In the genomic region with DNA sequence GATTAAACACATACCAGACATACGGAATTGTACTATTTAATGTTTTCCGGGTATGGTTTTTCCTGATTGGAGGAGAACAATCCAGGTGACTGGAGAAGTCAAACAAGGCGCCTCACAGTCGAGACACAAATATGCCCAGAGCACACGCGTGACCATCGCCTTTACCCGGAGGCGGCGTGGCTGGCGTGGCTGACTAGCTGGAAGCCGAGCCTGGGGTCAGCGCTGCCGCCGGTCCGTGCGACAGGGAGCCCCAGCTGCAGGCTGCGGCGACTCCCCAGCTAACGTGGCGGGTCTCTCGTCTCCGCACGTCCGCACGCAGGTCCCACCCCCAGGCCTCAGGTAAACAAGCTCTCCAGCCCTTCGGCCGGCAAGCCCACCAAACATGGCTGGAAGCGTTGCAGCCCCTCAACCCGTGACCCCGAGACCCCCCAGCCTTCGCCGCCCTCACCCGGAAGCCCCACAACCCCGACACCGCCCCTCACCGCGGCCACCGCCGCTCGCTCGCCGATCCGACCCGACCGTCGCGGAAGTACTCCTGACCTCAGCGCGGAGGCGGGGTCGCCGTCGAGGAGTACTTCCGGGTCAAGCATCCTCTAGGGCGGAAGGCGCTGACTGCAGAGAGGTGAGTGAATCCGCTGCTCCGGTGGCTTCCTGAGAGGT, we compare ENCODE assay signal across 8 mouse cellular contexts. TPM values are rescaled to one million over a fixed set of nuclear protein-coding genes. Genes with fewer than 3 reads are reported as not detected.
DNase-seq lines count a peak whose midpoint lies in the region; ATAC-seq and TF ChIP-seq lines count a peak whose summit lies in the region.

A gene (minus strand): TSS at position 527 of the 660 bp plus-strand sequence.
A gene (plus strand): TSS at position 574 of the 660 bp plus-strand sequence.

- no peak for TF ChIP-seq RAD21 in CH12.LX (IDR thresholded peaks at IDR 0.05; ENCODE audit: low read depth, low read length)

- DNase-seq in CH12.LX (ENCODE audit: extremely low read depth): peak; percentile 91
- peak; percentile 75 for DNase-seq in c-Kit-positive CD71-positive TER-119-negative erythroid progenitor cells, embryonic 14.5 days (ENCODE audit: low read depth)
- DNase-seq in heart, postnatal 0 days (ENCODE audit: low spot score): peak; percentile 72
- DNase-seq in kidney, postnatal 4 days: peak; percentile 97

- H3K27me3 ChIP-seq in CH12.LX (replicated peaks): no peaks in the 10 kb centered on the region
- H3K27me3 ChIP-seq in forebrain, embryonic 12.5 days: no peaks in the 10 kb centered on the region
- no peaks in the 10 kb centered on the region for H3K27me3 ChIP-seq in heart, postnatal 0 days (ENCODE audit: control insufficient read depth, insufficient read depth, low read length)
- H3K27me3 ChIP-seq in liver, embryonic 16.5 days (ENCODE audit: control insufficient read depth, insufficient read depth, low read depth, low read length): no peaks in the 10 kb centered on the region
- no peaks in the 10 kb centered on the region for H3K27me3 ChIP-seq in neural tube, embryonic 13.5 days
- H3K27me3 ChIP-seq in testis, adult 2 months (ENCODE audit: control insufficient read depth, insufficient read depth, low read length): no peaks in the 10 kb centered on the region

- dilution Hi-C loops in CH12.LX (cut with MboI; ENCODE audit: extremely low pct_ligation_motif_present, extremely low pct_unique_long_range_greater_than_20kb, low sequenced_read_pairs): no loop called here

- peak within 1 kb of the TSS; percentile 64 for H3K27ac ChIP-seq in CH12.LX (ENCODE audit: insufficient read depth, low read depth)
- peak within 1 kb of the TSS; percentile 68 for H3K27ac ChIP-seq in forebrain, embryonic 12.5 days
- H3K27ac ChIP-seq in heart, postnatal 0 days (ENCODE audit: low read depth): peak within 1 kb of the TSS; percentile 75
- peak within 1 kb of the TSS; percentile 75 for H3K27ac ChIP-seq in liver, embryonic 16.5 days (ENCODE audit: low read length)
- peak within 1 kb of the TSS; percentile 85 for H3K27ac ChIP-seq in neural tube, embryonic 13.5 days (replicated peaks)
- H3K27ac ChIP-seq in testis, adult 2 months (ENCODE audit: control insufficient read depth, insufficient read depth, low read depth, low read length): peak within 1 kb of the TSS; percentile 89

- no peaks in the 10 kb centered on the region for H3K9me3 ChIP-seq in CH12.LX (replicated peaks; ENCODE audit: low read length)
- H3K9me3 ChIP-seq in forebrain, embryonic 12.5 days: no peaks in the 10 kb centered on the region
- H3K9me3 ChIP-seq in heart, postnatal 0 days (replicated peaks; ENCODE audit: control insufficient read depth, low read length): no peaks in the 10 kb centered on the region
- H3K9me3 ChIP-seq in liver, embryonic 16.5 days (replicated peaks; ENCODE audit: control insufficient read depth, low read length): no peaks in the 10 kb centered on the region
- H3K9me3 ChIP-seq in neural tube, embryonic 13.5 days: no peaks in the 10 kb centered on the region

- peaks cover 48% of the 10 kb centered on the region for H3K79me2 ChIP-seq in CH12.LX (replicated peaks; ENCODE audit: control insufficient read depth, extremely low read depth, insufficient read depth, poor library complexity, severe bottlenecking)

- WGBS in forebrain, embryonic 12.5 days: under 1% methylated on average over 59 of the region's 59 CpGs
- 1% methylated on average over 56 of the region's 59 CpGs for WGBS in heart, postnatal 0 days
- under 1% methylated on average over 59 of the region's 59 CpGs for WGBS in liver, embryonic 16.5 days (ENCODE audit: insufficient replicate concordance)
- WGBS in neural tube, embryonic 13.5 days: under 1% methylated on average over 59 of the region's 59 CpGs

- TF ChIP-seq CTCF in CH12.LX (conservative IDR thresholded peaks at IDR 0.05 in 1 of 2, IDR thresholded peaks at IDR 0.05 in 1 of 2; ENCODE audit: low read depth in 2 of 2, low read length in 2 of 2): no peak
- no peak for TF ChIP-seq CTCF in heart, postnatal 0 days (IDR thresholded peaks at IDR 0.05; ENCODE audit: low read depth)
- no peak for TF ChIP-seq CTCF in testis, adult 2 months (IDR thresholded peaks at IDR 0.05; ENCODE audit: control insufficient read depth, insufficient read depth, insufficient replicate concordance, low read depth, low read length)

- peak; percentile 95 for TF ChIP-seq POLR2A in CH12.LX (IDR thresholded peaks at IDR 0.05; ENCODE audit: low read depth, low read length)
- TF ChIP-seq POLR2A in testis, adult 2 months (IDR thresholded peaks at IDR 0.05; ENCODE audit: control insufficient read depth, low read depth, low read length): peak; percentile 93

- TF ChIP-seq EP300 in CH12.LX (IDR thresholded peaks at IDR 0.05; ENCODE audit: low read length): no peak
- TF ChIP-seq EP300 in heart, postnatal 0 days (IDR thresholded peaks at IDR 0.05; ENCODE audit: low read depth): no peak

- H3K4me2 ChIP-seq in CH12.LX (ENCODE audit: insufficient read depth, low read depth, poor library complexity, severe bottlenecking): peak within 1 kb of the TSS; percentile 98
- peak within 1 kb of the TSS; percentile 73 for H3K4me2 ChIP-seq in forebrain, embryonic 12.5 days
- H3K4me2 ChIP-seq in heart, postnatal 0 days (ENCODE audit: low read depth, low read length): peak within 1 kb of the TSS; percentile 77
- peak within 1 kb of the TSS; percentile 65 for H3K4me2 ChIP-seq in liver, embryonic 16.5 days (ENCODE audit: low read depth, low read length)
- peak within 1 kb of the TSS; percentile 76 for H3K4me2 ChIP-seq in neural tube, embryonic 13.5 days

- H3K4me3 ChIP-seq in CH12.LX (replicated peaks in 1 of 3; ENCODE audit: low read depth in 2 of 3, low read length in 2 of 3, poor library complexity in 1 of 3): peak within 1 kb of the TSS; percentile 89 to 92 (median 91)
- H3K4me3 ChIP-seq in forebrain, embryonic 12.5 days (replicated peaks): peak within 1 kb of the TSS; percentile 85
- peak within 1 kb of the TSS; percentile 74 for H3K4me3 ChIP-seq in heart, postnatal 0 days (ENCODE audit: low read depth, low read length)
- H3K4me3 ChIP-seq in liver, embryonic 16.5 days (ENCODE audit: low read depth, low read length): peak within 1 kb of the TSS; percentile 89
- peak within 1 kb of the TSS; percentile 93 for H3K4me3 ChIP-seq in neural tube, embryonic 13.5 days
- H3K4me3 ChIP-seq in testis, adult 2 months (ENCODE audit: control insufficient read depth, low read depth, low read length): peak within 1 kb of the TSS; percentile 99

- ATAC-seq in forebrain, embryonic 12.5 days (ENCODE audit: low FRiP score): peak; percentile 96
- peak; percentile 94 for ATAC-seq in heart, postnatal 0 days (ENCODE audit: insufficient read depth, low read depth)
- ATAC-seq in liver, embryonic 16.5 days (ENCODE audit: low read depth): peak; percentile 96
- ATAC-seq in neural tube, embryonic 13.5 days (ENCODE audit: low read depth): peak; percentile 97

- in situ Hi-C loops in CH12.LX (cut with MboI; ENCODE audit: low pct_ligation_motif_present, low pct_unique_long_range_greater_than_20kb, low sequenced_read_pairs): loop anchor here (25.0 kb wide), 1 partner anchor 819 kb away; a partner anchor contains a TSS

- peak within 1 kb of the TSS; percentile 82 for H3K9ac ChIP-seq in CH12.LX (ENCODE audit: insufficient read depth, low read depth)
- peak within 1 kb of the TSS; percentile 80 for H3K9ac ChIP-seq in forebrain, embryonic 12.5 days
- peak within 1 kb of the TSS; percentile 69 for H3K9ac ChIP-seq in heart, postnatal 0 days (replicated peaks; ENCODE audit: low read depth, low read length)
- H3K9ac ChIP-seq in liver, embryonic 16.5 days (ENCODE audit: low read depth, low read length): peak within 1 kb of the TSS; percentile 88
- H3K9ac ChIP-seq in neural tube, embryonic 13.5 days: peak within 1 kb of the TSS; percentile 91

- peaks cover 16 to 45% of the 10 kb centered on the region in 2 experiments for H3K36me3 ChIP-seq in CH12.LX (replicated peaks in 1 of 2; ENCODE audit: control insufficient read depth in 1 of 2, insufficient read depth in 1 of 2, low read length in 1 of 2)
- H3K36me3 ChIP-seq in forebrain, embryonic 12.5 days (replicated peaks): 0 out of 2 replicates have a peak, but pooled peaks cover 4% of the 10 kb centered on the region
- H3K36me3 ChIP-seq in heart, postnatal 0 days (replicated peaks; ENCODE audit: control insufficient read depth, insufficient read depth, low read length): peaks cover 13% of the 10 kb centered on the region
- no peaks in the 10 kb centered on the region for H3K36me3 ChIP-seq in liver, embryonic 16.5 days (ENCODE audit: control insufficient read depth, insufficient read depth)
- H3K36me3 ChIP-seq in neural tube, embryonic 13.5 days: peaks cover 28% of the 10 kb centered on the region
- H3K36me3 ChIP-seq in testis, adult 2 months (ENCODE audit: control insufficient read depth, insufficient read depth, low read length): no peaks in the 10 kb centered on the region

- H3K4me1 ChIP-seq in CH12.LX (ENCODE audit: control insufficient read depth in 1 of 2, insufficient read depth in 2 of 2): peaks cover 22 to 69% of the 10 kb centered on the region in 2 experiments
- H3K4me1 ChIP-seq in forebrain, embryonic 12.5 days: peaks cover 14% of the 10 kb centered on the region
- peaks cover 11% of the 10 kb centered on the region for H3K4me1 ChIP-seq in heart, postnatal 0 days (ENCODE audit: control insufficient read depth, insufficient read depth)
- peaks cover 10% of the 10 kb centered on the region for H3K4me1 ChIP-seq in liver, embryonic 16.5 days (ENCODE audit: control insufficient read depth, low read depth, low read length)
- peaks cover 32% of the 10 kb centered on the region for H3K4me1 ChIP-seq in neural tube, embryonic 13.5 days (replicated peaks)
- H3K4me1 ChIP-seq in testis, adult 2 months (ENCODE audit: control insufficient read depth, insufficient read depth, low read length): peaks cover 3% of the 10 kb centered on the region

RNA-seq across cellular contexts. Expression of the first gene that starts in this region (rescaled TPM):
- total RNA-seq in CH12.LX (2012; rRNA removed) (42.0 and 54.3 TPM in 2 replicates), CH12.LX (2014; rRNA removed) (65.9 and 66.4 TPM in 2 replicates)
- 47.9 and 49.8 TPM in 2 replicates for polyA plus RNA-seq in CH12.LX (2012; ENCODE audit: insufficient read length, low read depth)
- polyA plus RNA-seq in forebrain, embryonic 12.5 days (2016; fragmentation: Nextera tagmentation; extraction: Ambion mirVana): 79.0 and 81.5 TPM in 2 replicates
- 23.6 and 41.8 TPM in 2 replicates for total RNA-seq in heart, postnatal 0 days (2014; rRNA removed; ENCODE audit: low replicate concordance)
- polyA plus RNA-seq in heart, postnatal 0 days (2015; fragmentation: Nextera tagmentation; extraction: Ambion mirVana): 50.6 and 56.2 TPM in 2 replicates
- 28.4 and 29.0 TPM in 2 replicates for polyA plus RNA-seq in liver, embryonic 16.5 days (2015; fragmentation: Nextera tagmentation; extraction: Ambion mirVana)
- polyA plus RNA-seq in neural tube, embryonic 13.5 days (2015; fragmentation: Nextera tagmentation; extraction: Ambion mirVana): 91.6 and 100 TPM in 2 replicates
- 11.0 and 12.7 TPM in 2 replicates for polyA plus RNA-seq in testis, adult 2 months (2012; rRNA removed)

RNA-seq across cellular contexts. Expression of the second gene that starts in this region (rescaled TPM):
- total RNA-seq in CH12.LX (2012; rRNA removed) (22.6 TPM in 2 replicates), CH12.LX (2014; rRNA removed) (25.0 and 27.0 TPM in 2 replicates)
- polyA plus RNA-seq in CH12.LX (2012; ENCODE audit: insufficient read length, low read depth): 28.5 and 32.2 TPM in 2 replicates
- polyA plus RNA-seq in forebrain, embryonic 12.5 days (2016; fragmentation: Nextera tagmentation; extraction: Ambion mirVana): 51.6 and 58.1 TPM in 2 replicates
- total RNA-seq in heart, postnatal 0 days (2014; rRNA removed; ENCODE audit: low replicate concordance): 16.3 and 19.4 TPM in 2 replicates
- polyA plus RNA-seq in heart, postnatal 0 days (2015; fragmentation: Nextera tagmentation; extraction: Ambion mirVana): 19.5 and 23.1 TPM in 2 replicates
- polyA plus RNA-seq in liver, embryonic 16.5 days (2015; fragmentation: Nextera tagmentation; extraction: Ambion mirVana): 11.9 and 12.4 TPM in 2 replicates
- 52.1 and 63.8 TPM in 2 replicates for polyA plus RNA-seq in neural tube, embryonic 13.5 days (2015; fragmentation: Nextera tagmentation; extraction: Ambion mirVana)
- 7.4 and 10.7 TPM in 2 replicates for polyA plus RNA-seq in testis, adult 2 months (2012; rRNA removed)

Comparison
In these comparisons a context has a peak if more than half of its experiments do, and no peak if none do; other contexts are left out.
1. Peak in every context shown above with its lines: DNase-seq, ATAC-seq, H3K4me3 ChIP-seq and H3K27ac ChIP-seq.